Mouse (Mus musculus) stomach, postnatal 0 days (tissue): ENCODE measurements around the gene Helb. TPM values are rescaled to one million over a fixed set of nuclear protein-coding genes. Genes with fewer than 3 reads are reported as not detected.

ENCODE experiments used
- ATAC-seq: fragments of 200-750 bp; cut with Nextera tagmentation; 2 replicates; pipeline ENCODE4 v1.8.0; 2017; ENCODE audit not compliant: low FRiP score, low TSS enrichment
- DNase-seq: peaks from one replicate; pipeline ENCODE4 v3.0.0-alpha.2; 2016; ENCODE audit warnings: low spot score
- H3K27ac ChIP-seq: fragments of 300-500 bp; sonication (generic); replicated peaks from 2 replicates; pipeline ENCODE4 v1.5.1; 2014; ENCODE audit warnings: mild to moderate bottlenecking, control low read depth
- H3K27me3 ChIP-seq: fragments of 300-500 bp; sonication (generic); 2 replicates; pipeline ENCODE4 v1.6.1; 2014; ENCODE audit warnings: low read length; ENCODE audit not compliant: control insufficient read depth, insufficient read depth
- H3K36me3 ChIP-seq: fragments of 300-500 bp; sonication (generic); 2 replicates; pipeline ENCODE4 v1.6.1; 2014; ENCODE audit warnings: low read length, mixed read lengths; ENCODE audit not compliant: control insufficient read depth, insufficient read depth
- H3K4me1 ChIP-seq: fragments of 300-500 bp; sonication (generic); replicated peaks from 2 replicates; pipeline ENCODE4 v1.6.1; 2014; ENCODE audit warnings: antibody characterized with exemption; ENCODE audit not compliant: control insufficient read depth, insufficient read depth
- H3K4me2 ChIP-seq: fragments of 300-500 bp; sonication (generic); replicated peaks from 2 replicates; pipeline ENCODE4 v1.6.1; 2014; ENCODE audit warnings: low read depth, mild to moderate bottlenecking, control low read depth, moderate library complexity
- H3K4me3 ChIP-seq: fragments of 300-500 bp; sonication (generic); 2 replicates; pipeline ENCODE4 v1.5.1; 2014; ENCODE audit warnings: low read depth, low read length, control low read depth
- H3K9ac ChIP-seq: fragments of 300-500 bp; sonication (generic); 2 replicates; pipeline ENCODE4 v1.6.1; 2014; ENCODE audit warnings: mild to moderate bottlenecking, low read length, control low read depth, mixed read lengths
- H3K9me3 ChIP-seq: fragments of 300-500 bp; sonication (generic); 2 replicates; pipeline ENCODE4 v1.6.1; 2016; ENCODE audit warnings: low read length; ENCODE audit not compliant: control insufficient read depth
- CTCF ChIP-seq: IDR thresholded peaks from 2 replicates; pipeline ENCODE4 v1.5.1; 2016; ENCODE audit warnings: antibody characterized with exemption, low read depth, mild to moderate bottlenecking, moderate library complexity
- EP300 ChIP-seq: optimal IDR thresholded peaks from 2 replicates; pipeline ENCODE3; 2016; ENCODE audit warnings: antibody characterized with exemption
- WGBS: fragments of 180-500 bp; shearing (Covaris S2); extraction: QIAGEN DNeasy Blood & Tissue Kit; methylation state at CpG from one replicate; pipeline ENCODE4 v1.1.7; 2014; 5-methylcytosine and 5-hydroxymethylcytosine counted together
- polyA plus RNA-seq: library from polyadenylated mRNA; unstranded; fragments of >200 nt; fragmentation: Nextera tagmentation; extraction: Ambion mirVana; gene quantifications from 2 replicates; pipeline ENCODE4 v1.2.1, GENCODE M21; 2015

The Helb gene
- polyA plus RNA-seq, 1 experiment from 2014 or later, result 3.1 TPM

DNA sequence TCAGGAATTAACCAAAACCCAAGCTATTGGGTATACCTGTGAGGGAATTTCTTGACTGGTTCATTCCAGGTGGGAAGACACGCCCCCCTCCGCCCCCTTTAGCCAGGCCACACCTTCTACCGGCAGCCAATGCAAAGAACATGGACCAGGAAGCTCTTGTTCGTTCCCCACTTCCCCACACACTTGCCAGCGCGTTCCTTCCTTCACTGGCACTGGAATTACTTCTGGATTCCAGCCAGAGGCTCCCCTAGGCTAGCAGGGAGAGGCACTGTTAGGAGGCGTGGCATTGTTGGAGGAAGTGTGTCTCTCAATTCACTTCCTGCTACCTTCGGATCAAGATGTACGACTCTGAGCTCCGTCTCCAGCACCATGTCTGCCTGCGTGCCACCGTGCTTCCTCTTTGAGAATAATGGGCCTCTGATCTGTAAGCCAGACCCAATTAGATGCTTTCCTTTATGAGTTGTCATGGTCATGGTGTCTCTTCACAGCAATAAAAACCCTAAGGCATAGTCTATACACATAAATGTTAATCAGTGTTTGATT, 23.3 kb upstream of the Helb start:
- no peaks in the 10 kb centered on the region for H3K4me1 ChIP-seq
- 78% methylated on average over 12 of the region's 12 CpGs for WGBS
- peak; percentile 35; the same call in 1 of the 2 replicates for ATAC-seq

DNA sequence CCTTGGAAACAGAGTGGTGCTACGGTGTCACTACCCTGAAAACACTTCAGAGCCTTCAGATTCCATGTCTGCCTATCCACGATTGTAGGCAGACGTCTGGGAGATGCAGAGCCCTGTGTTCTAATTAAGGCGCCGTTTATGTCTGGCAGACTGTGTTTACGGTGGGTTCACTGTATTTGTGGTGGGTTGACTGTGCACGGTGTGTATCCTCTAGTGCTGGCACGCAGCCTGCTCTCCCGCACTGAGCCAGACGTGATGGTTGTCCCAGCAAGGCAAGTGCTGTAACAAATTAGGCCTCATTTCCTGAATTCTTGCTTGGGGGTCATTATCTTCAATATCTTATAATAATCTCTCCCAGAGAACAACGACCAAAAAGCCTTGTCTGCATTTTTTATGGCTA, 20.9 kb upstream of the Helb start:
- ATAC-seq, result no peak
- DNase-seq, result no peak
- H3K36me3 ChIP-seq, result no peaks in the 10 kb centered on the region
- no peak overlapping the region for H3K4me3 ChIP-seq
- WGBS, result 54% methylated on average over 11 of the region's 11 CpGs
- H3K9me3 ChIP-seq, result no peaks in the 10 kb centered on the region
- no peak overlapping the region for H3K9ac ChIP-seq
- TF ChIP-seq CTCF (no peak), EP300 (no peak)
- peaks cover 2% of the 10 kb centered on the region; the same call in 1 of the 2 replicates for H3K27me3 ChIP-seq
- no peak overlapping the region for H3K4me2 ChIP-seq
- H3K4me1 ChIP-seq, result no peaks in the 10 kb centered on the region
- H3K27ac ChIP-seq, result no peak overlapping the region

More for the DNA sequence above, 23.3 kb upstream of the Helb start:
- TF ChIP-seq EP300 (no peak), CTCF (no peak)
- Histone ChIP-seq H3K9ac (no peak overlapping the region), H3K36me3 (no peaks in the 10 kb centered on the region), H3K4me2 (no peak overlapping the region), H3K4me3 (no peak overlapping the region), H3K27me3 (no peaks in the 10 kb centered on the region), H3K9me3 (no peaks in the 10 kb centered on the region), H3K27ac (no peak overlapping the region)
- DNase-seq, result peak; percentile 14

DNA sequence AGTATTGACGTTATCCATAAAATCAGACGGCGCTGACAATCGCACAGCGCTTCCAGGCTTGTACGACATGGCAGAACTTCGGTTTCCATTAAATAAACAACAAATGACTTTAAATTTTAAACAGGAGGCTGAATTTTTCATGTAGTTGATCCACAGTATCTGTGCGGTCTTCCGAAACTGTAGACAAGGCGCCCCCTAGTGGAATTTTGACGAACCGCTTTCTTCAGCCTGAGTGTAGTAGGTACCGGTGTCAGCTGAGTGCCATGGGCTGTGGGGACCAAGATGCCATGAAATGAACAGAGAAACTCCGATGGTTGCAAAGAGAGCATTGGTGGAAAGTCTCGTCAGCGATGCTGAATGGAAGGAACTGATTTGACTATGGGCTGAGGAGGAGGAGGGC, 17.8 kb upstream of the Helb start:
- 59% methylated on average over 16 of the region's 16 CpGs for WGBS
- H3K4me3 ChIP-seq, result no peak overlapping the region
- no peak overlapping the region for H3K27ac ChIP-seq
- H3K27me3 ChIP-seq, result peaks cover 2% of the 10 kb centered on the region; the same call in 1 of the 2 replicates
- no peaks in the 10 kb centered on the region for H3K4me1 ChIP-seq
- DNase-seq (peak; percentile 51), ATAC-seq (no peak)
- no peak for TF ChIP-seq EP300
- TF ChIP-seq CTCF, result peak; percentile 69
- no peak overlapping the region for H3K9ac ChIP-seq
- no peaks in the 10 kb centered on the region for H3K36me3 ChIP-seq
- no peak overlapping the region for H3K4me2 ChIP-seq
- H3K9me3 ChIP-seq, result no peaks in the 10 kb centered on the region

DNA sequence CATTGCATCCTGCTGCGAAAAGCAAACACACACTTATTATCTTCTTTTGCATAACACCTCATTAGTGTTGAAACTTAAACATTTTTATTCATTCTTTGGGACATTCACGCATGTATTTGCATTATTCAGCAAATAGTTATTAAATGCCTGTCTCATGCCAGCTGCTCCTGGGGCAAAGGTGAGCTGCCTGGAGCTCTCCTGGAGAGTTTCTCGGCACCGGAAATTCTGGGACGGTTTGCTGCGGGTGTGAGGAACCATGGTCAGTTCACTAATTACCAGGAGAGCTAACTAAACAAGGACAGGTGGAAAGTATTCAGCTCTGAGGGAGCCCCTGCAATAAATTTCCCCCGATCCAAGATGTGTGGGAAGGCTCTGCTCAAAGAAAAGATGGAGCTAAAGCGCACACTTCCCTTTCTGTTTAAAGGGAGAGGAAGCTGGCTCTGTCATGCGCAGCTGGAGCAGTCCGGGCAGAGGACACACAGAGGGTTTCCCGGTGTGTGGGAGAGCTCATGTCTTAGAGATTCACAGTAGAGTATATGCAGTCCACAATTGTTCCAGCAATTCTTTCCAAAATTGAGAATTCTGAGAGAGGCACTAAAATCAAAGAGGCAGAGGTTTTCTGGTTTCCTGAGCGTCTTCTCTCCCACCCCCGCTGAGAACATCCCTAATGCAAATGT, 16.0 kb upstream of the Helb start:
- Histone ChIP-seq H3K9me3 (no peaks in the 10 kb centered on the region), H3K27me3 (peaks cover 2% of the 10 kb centered on the region; the same call in 1 of the 2 replicates), H3K27ac (no peak overlapping the region), H3K4me2 (no peak overlapping the region), H3K4me1 (no peaks in the 10 kb centered on the region), H3K9ac (no peak overlapping the region), H3K36me3 (no peaks in the 10 kb centered on the region), H3K4me3 (no peak overlapping the region)
- TF ChIP-seq CTCF (no peak), EP300 (no peak)
- 37% methylated on average over 13 of the region's 13 CpGs for WGBS
- ATAC-seq, result no peak
- no peak for DNase-seq

DNA sequence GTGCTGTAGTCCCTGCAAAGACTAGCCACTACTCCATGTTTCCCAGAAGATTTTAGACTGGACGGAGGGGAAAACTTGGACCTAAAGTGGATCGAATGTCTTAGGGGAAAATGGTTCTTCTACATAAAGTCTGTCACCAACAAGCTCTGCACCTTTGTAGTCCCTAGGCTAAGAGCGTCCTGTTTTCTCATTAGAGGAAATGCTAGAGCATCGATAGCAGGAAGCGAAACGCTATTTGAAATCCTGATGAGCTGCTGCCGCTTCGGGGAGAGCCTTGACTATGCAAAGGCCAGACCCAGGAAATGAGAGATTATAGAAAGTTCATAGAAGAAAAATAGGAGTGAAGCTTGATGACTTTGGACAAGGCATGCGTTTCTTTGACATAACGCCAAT, 12.7 kb upstream of the Helb start:
- Histone ChIP-seq H3K36me3 (no peaks in the 10 kb centered on the region), H3K27me3 (peaks cover 2% of the 10 kb centered on the region; the same call in 1 of the 2 replicates), H3K9ac (no peak overlapping the region), H3K9me3 (no peaks in the 10 kb centered on the region), H3K27ac (no peak overlapping the region), H3K4me2 (no peak overlapping the region), H3K4me3 (no peak overlapping the region), H3K4me1 (no peaks in the 10 kb centered on the region)
- DNase-seq, result no peak
- no peak for TF ChIP-seq CTCF
- TF ChIP-seq EP300, result no peak
- WGBS, result 75% methylated on average over 10 of the region's 10 CpGs
- ATAC-seq, result no peak

DNA sequence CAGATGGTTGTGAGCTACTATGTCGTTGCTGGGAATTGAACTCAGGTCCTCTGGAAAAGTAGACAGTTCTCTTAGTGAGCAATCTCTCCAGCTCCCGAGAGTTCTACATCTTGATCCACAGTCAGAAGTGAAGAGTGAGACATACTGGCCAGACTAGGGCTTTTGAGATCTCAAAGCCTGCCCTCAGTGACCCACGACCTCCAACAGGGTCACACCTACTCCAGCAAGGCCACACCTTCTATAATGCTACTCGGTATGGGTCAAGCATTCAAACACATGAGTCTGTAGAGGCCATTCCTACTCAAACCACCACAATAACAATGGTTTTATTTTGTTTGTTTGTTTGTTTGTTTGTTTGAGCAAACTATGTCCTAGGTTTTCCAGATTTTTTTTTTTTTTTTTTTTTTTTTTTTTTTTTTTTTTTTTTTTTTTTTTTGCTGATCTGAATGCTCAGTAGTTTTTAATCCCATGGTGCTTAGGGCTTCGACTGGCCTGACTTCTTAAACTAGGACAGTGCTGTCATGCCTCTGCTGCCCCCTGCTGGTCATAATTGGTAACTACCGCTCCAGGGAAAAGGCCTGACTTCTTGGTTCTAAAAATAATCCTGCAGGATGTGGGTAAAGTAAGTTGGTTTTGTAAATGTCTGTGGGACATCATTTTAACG, 12.1 kb upstream of the Helb start:
- TF ChIP-seq EP300, result no peak
- peak; percentile 88 for TF ChIP-seq CTCF
- H3K27ac ChIP-seq, result no peak overlapping the region
- peak; percentile 59; the same call in 1 of the 2 replicates for ATAC-seq
- no peak overlapping the region for H3K4me3 ChIP-seq
- peaks cover 2% of the 10 kb centered on the region; the same call in 1 of the 2 replicates for H3K27me3 ChIP-seq
- no peaks in the 10 kb centered on the region for H3K9me3 ChIP-seq
- no peak overlapping the region for H3K4me2 ChIP-seq
- peak; percentile 76 for DNase-seq
- H3K36me3 ChIP-seq, result no peaks in the 10 kb centered on the region
- no peak overlapping the region for H3K9ac ChIP-seq
- WGBS, result 50% methylated on average over 7 of the region's 7 CpGs
- H3K4me1 ChIP-seq, result no peaks in the 10 kb centered on the region
